Mouse (Mus musculus) brain, embryonic 14.5 days (tissue): ENCODE measurements at regions not wholly inside any gene's neighbourhood (a gene's known extent, or its start where the extent isn't known, plus 50 kb on each side); places are given as distances from the start of the nearest gene placed in this dataset.

Experiments used
- CTCF ChIP-seq: fragments of 200-500 bp; IDR thresholded peaks from 2 replicates; pipeline ENCODE4 v1.5.1; 2012; ENCODE audit warnings: inconsistent platforms, mild to moderate bottlenecking, moderate library complexity, borderline replicate concordance; ENCODE audit not compliant: insufficient read depth, insufficient read length; ENCODE audit errors: extremely low read depth
- POLR2A ChIP-seq: fragments of 200-500 bp; IDR thresholded peaks from 2 replicates; pipeline ENCODE4 v1.6.1; 2012; ENCODE audit warnings: mild to moderate bottlenecking, inconsistent platforms, borderline replicate concordance; ENCODE audit not compliant: poor library complexity, insufficient read depth, insufficient read length, severe bottlenecking; ENCODE audit errors: extremely low read depth

GRCm38 (mm10) chr9:101476223-101476622 is 224.6 kb upstream of the Ppp2r3a start:
- TF ChIP-seq POLR2A, result no peak
- 0 out of 2 replicates have a peak, but pooled peaks have one; percentile 1 for TF ChIP-seq CTCF
